Mouse (Mus musculus) lung, postnatal 14 days (tissue): ENCODE results near the gene Cdc42.

Experiments used
- DNase-seq: peaks from one replicate; pipeline ENCODE4 v3.0.0; 2021

Gene Cdc42

DNA sequence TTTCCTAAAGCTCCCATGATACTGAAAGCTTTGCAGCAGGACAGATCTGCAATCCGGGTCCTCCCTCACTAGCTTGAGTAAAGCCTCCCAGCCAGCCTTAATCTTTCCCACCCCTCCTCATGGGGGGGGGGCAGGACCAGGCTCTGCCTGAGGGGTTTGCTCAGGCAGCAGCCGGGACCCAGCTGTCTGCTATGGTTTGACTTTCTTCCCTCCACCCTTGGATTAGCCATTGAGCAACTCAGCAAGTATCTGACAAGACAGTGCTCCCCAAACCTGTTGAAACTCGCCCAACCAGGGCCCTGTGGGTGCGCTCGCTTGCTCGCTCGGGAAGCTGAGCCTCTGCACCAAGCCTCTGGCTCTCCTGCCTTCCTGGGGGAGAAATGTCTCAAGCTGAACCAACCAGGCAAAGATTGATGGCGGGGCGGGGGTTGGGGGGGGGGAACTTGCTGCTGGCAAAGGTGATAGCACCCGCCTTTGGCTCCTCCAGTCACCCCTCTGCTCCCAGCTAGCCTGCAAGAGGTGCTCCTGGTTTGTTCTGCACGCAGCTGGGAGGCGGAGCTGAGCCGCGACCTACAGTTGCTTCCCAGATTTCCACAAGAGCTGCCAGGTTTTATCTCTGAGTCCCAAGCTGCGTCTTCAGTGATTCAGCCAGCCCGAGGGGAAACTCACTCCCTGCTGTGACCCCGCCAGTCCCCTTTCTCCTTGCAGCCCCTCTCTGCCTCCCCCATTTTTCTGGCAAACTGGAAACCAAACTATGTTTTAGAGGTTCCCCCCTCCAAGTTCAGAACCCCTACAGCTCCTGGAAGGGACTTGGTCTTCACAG lies 74.7 kb downstream of the Cdc42 start:
- no peak for DNase-seq

DNA sequence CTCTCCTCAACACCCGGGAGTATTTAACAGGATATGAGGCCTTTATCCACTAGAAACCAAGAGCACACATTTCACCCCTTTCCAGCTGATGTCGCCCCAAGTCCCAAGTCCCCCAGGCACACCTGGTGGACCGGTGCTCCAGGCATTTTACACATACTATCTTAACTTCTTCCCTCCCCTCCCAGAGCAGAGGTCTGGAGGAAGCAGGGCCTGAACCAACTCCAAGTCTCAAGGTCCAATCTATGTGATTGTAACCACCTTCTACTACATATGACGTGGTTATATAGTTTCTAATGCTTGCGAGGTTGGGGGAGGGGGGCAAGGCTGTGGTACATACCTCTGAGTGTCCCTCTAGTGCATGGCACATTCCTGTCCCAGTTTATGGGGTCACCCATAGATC lies 75.4 kb downstream of the Cdc42 start:
- DNase-seq: no peak

DNA sequence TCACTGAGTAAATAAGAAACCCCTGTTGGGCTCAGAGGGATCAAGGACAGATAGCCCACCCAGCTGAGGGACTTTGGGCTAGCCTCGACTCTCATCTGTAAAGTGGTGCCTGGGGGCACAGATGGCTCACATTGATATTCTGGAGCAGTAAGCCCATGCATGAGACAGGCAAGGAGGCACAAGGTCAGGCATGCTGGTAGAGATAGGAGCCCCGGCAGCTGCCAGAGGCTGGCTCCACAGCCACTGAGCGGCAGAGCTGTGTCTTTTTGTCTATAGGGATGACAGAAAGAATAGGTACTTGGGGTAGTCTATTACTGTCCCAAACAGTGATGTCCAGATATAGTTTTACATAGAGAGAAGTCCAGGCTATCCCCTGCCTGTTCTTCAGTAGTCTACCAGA lies 76.2 kb downstream of the Cdc42 start:
- DNase-seq: no peak

DNA sequence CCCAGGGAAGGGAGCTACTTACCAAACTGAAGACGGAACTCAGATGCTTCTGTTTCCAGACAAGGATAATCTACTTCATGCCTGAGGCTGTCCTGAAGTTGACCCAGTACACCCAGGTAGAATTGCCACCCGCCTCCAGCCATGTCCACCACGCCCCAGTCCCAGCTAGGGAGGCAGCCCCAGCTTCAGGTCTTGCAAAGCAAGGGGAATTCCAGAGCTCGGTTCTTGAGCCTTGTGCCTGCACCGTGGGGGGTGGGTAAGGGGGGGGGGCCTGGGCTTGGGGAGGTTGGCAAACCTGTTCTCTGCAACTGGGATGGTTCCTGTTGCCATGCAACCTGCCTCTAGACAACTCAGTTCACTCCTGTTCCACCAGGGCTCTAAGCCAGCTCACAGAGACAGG lies 78.2 kb downstream of the Cdc42 start:
- no peak for DNase-seq

DNA sequence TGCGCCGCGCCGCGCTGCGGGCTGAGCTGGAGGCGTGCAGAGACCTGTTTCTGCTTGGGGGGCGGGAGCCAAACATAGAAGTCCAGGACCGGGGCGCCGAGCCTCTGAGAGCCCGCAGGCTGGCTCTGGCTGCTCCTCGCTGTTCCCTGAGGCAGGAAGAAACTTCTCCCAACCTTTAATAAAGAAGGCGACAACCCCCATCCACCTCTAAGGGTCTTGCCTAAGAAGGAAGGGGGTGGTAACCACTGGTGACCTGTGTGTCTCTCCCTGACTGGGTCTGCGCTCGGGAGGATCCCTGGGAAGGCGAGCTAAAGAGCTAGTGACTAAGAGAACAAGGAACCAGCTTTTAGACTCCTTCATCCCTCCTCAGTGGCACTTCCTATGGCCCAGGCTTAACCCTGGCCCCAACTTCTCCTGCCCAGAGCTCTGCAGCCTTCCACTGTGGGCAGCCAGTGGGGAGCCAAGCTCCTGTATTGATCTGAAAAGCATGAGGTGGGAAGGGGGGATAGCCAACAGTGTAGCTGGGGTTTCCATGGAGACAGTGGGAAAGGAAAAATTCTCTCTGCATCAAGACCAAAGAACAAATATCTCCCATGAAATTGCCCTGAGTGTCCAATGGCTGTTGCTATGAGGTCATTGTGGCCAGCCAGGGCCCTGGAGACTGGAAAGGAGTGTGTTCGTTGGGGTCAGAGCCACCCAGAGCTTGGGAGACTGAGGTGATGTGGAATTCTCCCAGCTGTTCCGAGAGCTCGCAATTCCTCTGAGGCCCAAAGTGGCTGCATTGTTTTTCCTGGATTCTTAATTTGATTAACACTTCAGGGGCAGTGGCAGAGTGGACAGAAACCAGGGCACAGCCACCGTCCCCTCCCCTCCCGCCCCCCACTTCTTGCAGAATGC lies 79.1 kb downstream of the Cdc42 start:
- peak; percentile 40 for DNase-seq

DNA sequence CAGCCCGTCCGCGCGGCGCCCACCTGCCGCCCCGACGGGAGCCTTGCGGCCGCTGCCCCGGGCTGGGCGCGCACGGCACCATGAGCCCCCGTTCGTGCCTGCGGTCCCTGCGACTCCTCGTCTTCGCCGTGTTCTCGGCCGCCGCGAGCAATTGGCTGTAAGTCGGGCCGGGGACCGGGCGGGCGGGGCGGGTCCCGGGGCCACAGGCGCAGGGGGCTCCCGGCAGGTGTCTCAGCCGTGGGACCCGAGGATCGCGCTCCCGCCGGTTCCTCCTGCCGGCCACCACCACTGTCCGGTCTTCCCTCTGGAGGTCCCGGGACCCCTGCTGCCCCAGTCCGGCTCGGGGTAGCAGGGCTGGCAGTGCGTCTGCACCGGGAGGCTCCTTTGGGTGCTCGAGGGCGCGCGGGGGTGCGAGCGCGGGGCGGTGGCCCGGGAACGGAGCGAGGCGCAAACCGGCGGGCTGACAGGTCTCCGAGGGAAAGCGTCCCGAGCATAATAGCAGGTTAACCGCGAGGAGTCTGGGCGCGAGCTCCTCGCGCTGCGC lies 79.8 kb downstream of the Cdc42 start:
- no peak for DNase-seq

DNA sequence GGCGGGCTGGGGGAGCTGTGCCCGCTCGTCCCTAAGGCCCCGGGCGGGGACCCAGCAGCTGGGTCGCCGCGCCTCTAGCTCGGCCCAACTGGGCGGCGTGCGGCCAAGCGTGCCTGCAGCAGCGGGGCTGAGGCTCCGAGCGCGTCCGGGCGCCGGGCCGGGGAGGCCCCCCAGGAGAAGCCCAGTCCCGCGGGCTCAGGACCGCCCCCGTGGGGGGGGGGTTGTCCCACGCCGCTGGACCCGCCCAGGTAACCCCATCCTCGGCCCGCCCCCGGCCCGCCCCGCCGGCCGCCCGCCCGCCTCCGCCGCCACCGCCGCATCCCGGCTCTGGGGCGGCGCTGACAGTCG lies 80.4 kb downstream of the Cdc42 start, which contains the start of gene Wnt4:
Gene Wnt4, plus strand, starts transcription at position 324 of the 348 bp plus-strand sequence.
- DNase-seq: peak; percentile 66

DNA sequence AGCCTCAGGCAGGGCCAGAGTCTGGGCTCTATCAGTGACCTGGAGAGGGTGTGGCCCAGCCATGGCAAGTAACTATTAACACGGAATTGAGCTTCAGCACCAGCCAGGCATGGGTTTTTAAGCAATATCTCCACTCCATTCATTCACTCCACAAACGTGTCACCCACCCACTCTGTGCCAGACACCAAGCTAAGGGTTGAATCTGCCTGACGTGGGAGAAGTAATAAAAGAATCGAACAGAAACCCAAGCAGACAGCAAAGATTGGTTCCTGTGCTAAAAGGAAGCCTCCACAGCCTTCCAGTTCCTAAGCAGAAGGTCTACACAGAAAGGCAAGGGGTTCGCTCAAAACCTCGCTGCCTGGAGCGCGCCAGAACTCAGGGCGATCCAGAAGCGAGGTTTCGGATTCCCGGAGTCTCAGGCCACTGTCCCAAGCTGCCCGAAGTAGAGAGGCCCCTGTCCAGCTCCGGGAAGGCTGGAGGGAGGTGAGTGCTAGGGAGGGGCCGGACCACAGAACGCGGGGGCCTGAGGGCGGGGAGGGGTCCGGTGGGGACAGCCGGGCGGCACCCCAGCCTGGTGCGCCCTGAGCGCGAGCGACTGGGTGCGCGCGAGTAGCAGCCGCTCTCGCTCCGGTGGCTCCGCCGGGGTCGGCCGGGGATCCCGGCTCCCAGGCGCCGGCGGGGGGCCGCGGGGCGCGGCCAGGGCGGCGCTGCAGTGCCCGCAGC lies 80.9 kb downstream of the Cdc42 start:
- peak; percentile 14 for DNase-seq

DNA sequence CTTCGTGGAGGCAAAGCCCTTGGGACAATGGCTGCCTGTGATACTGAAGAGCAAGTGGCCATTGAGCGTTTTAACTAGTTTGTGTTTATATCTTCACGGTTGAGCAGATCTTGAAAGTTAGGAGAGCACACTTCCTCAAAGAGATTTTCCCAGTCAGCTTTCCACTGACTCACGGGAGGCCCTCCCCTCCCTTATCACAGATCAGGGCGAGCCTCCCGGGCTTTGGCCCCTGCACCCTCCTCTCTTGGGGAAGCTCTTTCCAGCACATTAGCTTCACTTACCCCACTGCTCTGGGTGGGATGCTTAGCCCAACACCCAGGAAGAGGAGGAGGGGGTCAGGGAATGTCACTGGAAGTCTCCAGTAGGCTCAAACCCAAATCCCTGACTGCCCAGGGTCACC lies 83.2 kb downstream of the Cdc42 start:
- DNase-seq: no peak

DNA sequence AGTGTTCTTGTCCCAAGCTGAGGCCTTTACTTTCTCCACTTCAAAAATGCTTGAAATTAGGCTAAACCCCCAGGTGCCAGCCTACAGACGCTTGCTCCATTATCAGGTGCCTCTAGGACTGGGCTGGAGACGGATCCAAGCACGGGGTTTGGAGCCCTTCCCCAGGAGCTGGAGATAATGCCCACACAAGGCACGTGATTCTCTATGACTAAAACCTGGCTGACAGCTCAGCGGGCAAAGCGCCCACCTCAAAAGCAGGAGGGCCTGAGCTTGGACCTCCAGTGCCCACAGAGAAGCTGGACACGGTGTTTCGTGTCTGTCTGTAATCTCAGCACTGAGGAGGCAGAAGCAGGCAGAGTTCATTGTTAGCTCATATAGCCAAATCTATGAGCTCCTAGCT lies 85.7 kb downstream of the Cdc42 start:
- no peak for DNase-seq
